Mouse (Mus musculus) heart, adult 2 months (tissue): ENCODE measurements at regions not wholly inside any gene's neighbourhood (a gene's known extent, or its start where the extent isn't known, plus 50 kb on each side); places are given as distances from the start of the nearest gene placed in this dataset.

Experiments
- CTCF ChIP-seq: fragments of 200-600 bp; IDR thresholded peaks from 2 replicates; pipeline ENCODE4 v1.8.1; 2022; ENCODE audit warnings: antibody characterized with exemption, mild to moderate bottlenecking, moderate library complexity
- EP300 ChIP-seq: fragments of 200-500 bp; IDR thresholded peaks from 2 replicates; pipeline ENCODE4 v1.6.1; 2011; ENCODE audit warnings: low read depth, low read length, control low read depth; ENCODE audit not compliant: insufficient read depth
- POLR2A ChIP-seq: fragments of 200-500 bp; IDR thresholded peaks from 2 replicates; pipeline ENCODE4 v1.6.1; 2011; ENCODE audit warnings: mild to moderate bottlenecking, low read depth, low read length, control low read depth; ENCODE audit not compliant: insufficient read depth

GRCm38 (mm10) chr17:4296521-4297155 lies 600.6 kb upstream of the Nox3 start:
- TF ChIP-seq POLR2A (no peak), CTCF (no peak), EP300 (no peak)
